Mouse (Mus musculus): Measurements from ENCODE around the gene Kremen2. TPM values are rescaled to one million over a fixed set of nuclear protein-coding genes. Genes with fewer than 3 reads are reported as not detected.

Kremen2 gene
- polyA plus RNA-seq, 1 experiment from 2014 or later, result 0.51 TPM

GRCm38 (mm10) chr17:23725999-23726757 is 19.5 kb downstream of the Kremen2 start, which contains the start of gene Pkmyt1:
Pkmyt1 (plus strand) TSS chr17:23726336.
- peak within 1 kb of the TSS; percentile 70 for H3K4me2 ChIP-seq (ENCODE audit: low read depth, low read length)
- H3K4me1 ChIP-seq (ENCODE audit: control insufficient read depth, insufficient read depth, low read length), result peaks cover 16% of the 10 kb centered on the region
- WGBS, result 1% methylated on average over 73 of the region's 73 CpGs
- H3K27me3 ChIP-seq (replicated peaks; ENCODE audit: control insufficient read depth, insufficient read depth, low read length), result no peaks in the 10 kb centered on the region
- H3K4me3 ChIP-seq (ENCODE audit: low read length), result peak within 1 kb of the TSS; percentile 83
- H3K9ac ChIP-seq (ENCODE audit: low read depth, low read length), result peak within 1 kb of the TSS; percentile 83
- H3K27ac ChIP-seq (ENCODE audit: low read length), result peak within 1 kb of the TSS; percentile 88
- H3K36me3 ChIP-seq (ENCODE audit: control insufficient read depth, insufficient read depth, low read length), result no peaks in the 10 kb centered on the region
- H3K9me3 ChIP-seq (ENCODE audit: control insufficient read depth, low read length), result no peaks in the 10 kb centered on the region
- ATAC-seq, result peak; percentile 94

- peak overlapping the region; percentile 69 for H3K9ac ChIP-seq (ENCODE audit: low read depth, low read length)
- no peaks in the 10 kb centered on the region for H3K9me3 ChIP-seq (ENCODE audit: control insufficient read depth, low read length)
- WGBS, result 55% methylated on average over 4 of the region's 4 CpGs
- no peaks in the 10 kb centered on the region for H3K27me3 ChIP-seq (replicated peaks; ENCODE audit: control insufficient read depth, insufficient read depth, low read length)
- H3K4me2 ChIP-seq (ENCODE audit: low read depth, low read length), result peak overlapping the region; percentile 70
- peak overlapping the region; percentile 83 for H3K4me3 ChIP-seq (ENCODE audit: low read length)
- H3K27ac ChIP-seq (ENCODE audit: low read length), result peak overlapping the region; percentile 69
- no peak for ATAC-seq
- H3K4me1 ChIP-seq (ENCODE audit: control insufficient read depth, insufficient read depth, low read length), result peaks cover 17% of the 10 kb centered on the region
- no peaks in the 10 kb centered on the region for H3K36me3 ChIP-seq (ENCODE audit: control insufficient read depth, insufficient read depth, low read length)
These were observed 20.2 kb downstream of the Kremen2 start for GRCm38 (mm10) chr17:23725477-23725876.

- Histone ChIP-seq H3K4me1 (ENCODE audit: control insufficient read depth, insufficient read depth, low read length) (peaks cover 17% of the 10 kb centered on the region), H3K9ac (ENCODE audit: low read depth, low read length) (no peak within 1 kb of the TSS), H3K4me2 (ENCODE audit: low read depth, low read length) (no peak within 1 kb of the TSS), H3K4me3 (ENCODE audit: low read length) (no peak within 1 kb of the TSS), H3K27me3 (replicated peaks; ENCODE audit: control insufficient read depth, insufficient read depth, low read length) (no peaks in the 10 kb centered on the region), H3K36me3 (ENCODE audit: control insufficient read depth, insufficient read depth, low read length) (no peaks in the 10 kb centered on the region), H3K27ac (ENCODE audit: low read length) (no peak within 1 kb of the TSS), H3K9me3 (ENCODE audit: control insufficient read depth, low read length) (no peaks in the 10 kb centered on the region)
- ATAC-seq, result no peak
- 62% methylated on average over 7 of the region's 7 CpGs for WGBS
These were observed 23.1 kb downstream of the Kremen2 start, which contains the start of gene 1520401A03Rik for GRCm38 (mm10) chr17:23722376-23723125. 1520401A03Rik (minus strand) TSS chr17:23722783.

GRCm38 (mm10) chr17:23721886-23722285 is 23.7 kb downstream of the Kremen2 start:
- H3K9me3 ChIP-seq (ENCODE audit: control insufficient read depth, low read length), result no peaks in the 10 kb centered on the region
- no peaks in the 10 kb centered on the region for H3K27me3 ChIP-seq (replicated peaks; ENCODE audit: control insufficient read depth, insufficient read depth, low read length)
- peaks cover 17% of the 10 kb centered on the region for H3K4me1 ChIP-seq (ENCODE audit: control insufficient read depth, insufficient read depth, low read length)
- WGBS, result 74% methylated on average over 2 of the region's 2 CpGs
- H3K36me3 ChIP-seq (ENCODE audit: control insufficient read depth, insufficient read depth, low read length), result no peaks in the 10 kb centered on the region
- no peak for ATAC-seq
- H3K27ac ChIP-seq (ENCODE audit: low read length), result no peak overlapping the region
- H3K4me2 ChIP-seq (ENCODE audit: low read depth, low read length), result no peak overlapping the region
- no peak overlapping the region for H3K4me3 ChIP-seq (ENCODE audit: low read length)
- H3K9ac ChIP-seq (ENCODE audit: low read depth, low read length), result no peak overlapping the region

- Histone ChIP-seq H3K9ac (ENCODE audit: low read depth, low read length) (no peak overlapping the region), H3K9me3 (ENCODE audit: control insufficient read depth, low read length) (no peaks in the 10 kb centered on the region), H3K4me1 (ENCODE audit: control insufficient read depth, insufficient read depth, low read length) (peaks cover 11% of the 10 kb centered on the region), H3K4me2 (ENCODE audit: low read depth, low read length) (no peak overlapping the region), H3K4me3 (ENCODE audit: low read length) (no peak overlapping the region), H3K27ac (ENCODE audit: low read length) (no peak overlapping the region), H3K27me3 (replicated peaks; ENCODE audit: control insufficient read depth, insufficient read depth, low read length) (no peaks in the 10 kb centered on the region), H3K36me3 (ENCODE audit: control insufficient read depth, insufficient read depth, low read length) (no peaks in the 10 kb centered on the region)
- ATAC-seq, result no peak
- WGBS, result 39% methylated on average over 1 of the region's 1 CpGs
These were observed 26.2 kb downstream of the Kremen2 start for GRCm38 (mm10) chr17:23719455-23719854.

- Histone ChIP-seq H3K27ac (ENCODE audit: low read length) (no peak overlapping the region), H3K9me3 (ENCODE audit: control insufficient read depth, low read length) (no peaks in the 10 kb centered on the region), H3K27me3 (replicated peaks; ENCODE audit: control insufficient read depth, insufficient read depth, low read length) (no peaks in the 10 kb centered on the region), H3K4me2 (ENCODE audit: low read depth, low read length) (no peak overlapping the region), H3K4me3 (ENCODE audit: low read length) (no peak overlapping the region), H3K9ac (ENCODE audit: low read depth, low read length) (no peak overlapping the region), H3K4me1 (ENCODE audit: control insufficient read depth, insufficient read depth, low read length) (peaks cover 11% of the 10 kb centered on the region), H3K36me3 (ENCODE audit: control insufficient read depth, insufficient read depth, low read length) (no peaks in the 10 kb centered on the region)
- no peak for ATAC-seq
- 60% methylated on average over 2 of the region's 2 CpGs for WGBS
These were observed 28.6 kb downstream of the Kremen2 start for GRCm38 (mm10) chr17:23717003-23717402.

- Histone ChIP-seq H3K4me3 (ENCODE audit: low read length) (no peak overlapping the region), H3K27ac (ENCODE audit: low read length) (no peak overlapping the region), H3K4me2 (ENCODE audit: low read depth, low read length) (no peak overlapping the region), H3K9ac (ENCODE audit: low read depth, low read length) (no peak overlapping the region), H3K9me3 (ENCODE audit: control insufficient read depth, low read length) (no peaks in the 10 kb centered on the region), H3K27me3 (replicated peaks; ENCODE audit: control insufficient read depth, insufficient read depth, low read length) (0 out of 2 replicates have a peak, but pooled peaks cover 3% of the 10 kb centered on the region), H3K4me1 (ENCODE audit: control insufficient read depth, insufficient read depth, low read length) (no peaks in the 10 kb centered on the region), H3K36me3 (ENCODE audit: control insufficient read depth, insufficient read depth, low read length) (no peaks in the 10 kb centered on the region)
- peak; percentile 62 for ATAC-seq
- 3% methylated on average over 3 of the region's 3 CpGs for WGBS
These were observed 39.4 kb downstream of the Kremen2 start for GRCm38 (mm10) chr17:23706212-23706611.

GRCm38 (mm10) chr17:23705525-23706104 is 40.0 kb downstream of the Kremen2 start:
- 74% methylated on average over 7 of the region's 7 CpGs for WGBS
- Histone ChIP-seq H3K27ac (ENCODE audit: low read length) (no peak overlapping the region), H3K9me3 (ENCODE audit: control insufficient read depth, low read length) (no peaks in the 10 kb centered on the region), H3K9ac (ENCODE audit: low read depth, low read length) (no peak overlapping the region), H3K4me3 (ENCODE audit: low read length) (no peak overlapping the region), H3K4me2 (ENCODE audit: low read depth, low read length) (no peak overlapping the region), H3K4me1 (ENCODE audit: control insufficient read depth, insufficient read depth, low read length) (no peaks in the 10 kb centered on the region), H3K27me3 (replicated peaks; ENCODE audit: control insufficient read depth, insufficient read depth, low read length) (0 out of 2 replicates have a peak, but pooled peaks cover 7% of the 10 kb centered on the region), H3K36me3 (ENCODE audit: control insufficient read depth, insufficient read depth, low read length) (no peaks in the 10 kb centered on the region)
- no peak for ATAC-seq

GRCm38 (mm10) chr17:23704741-23705140 is 40.9 kb downstream of the Kremen2 start:
- 50% methylated on average over 7 of the region's 7 CpGs for WGBS
- H3K36me3 ChIP-seq (ENCODE audit: control insufficient read depth, insufficient read depth, low read length), result no peaks in the 10 kb centered on the region
- no peak for ATAC-seq

More at GRCm38 (mm10) chr17:23704741-23705140, 40.9 kb downstream of the Kremen2 start:
- Histone ChIP-seq H3K9ac (ENCODE audit: low read depth, low read length) (no peak overlapping the region), H3K27me3 (replicated peaks; ENCODE audit: control insufficient read depth, insufficient read depth, low read length) (peaks cover 7% of the 10 kb centered on the region; the same call in 1 of the 2 replicates), H3K4me2 (ENCODE audit: low read depth, low read length) (no peak overlapping the region), H3K4me1 (ENCODE audit: control insufficient read depth, insufficient read depth, low read length) (no peaks in the 10 kb centered on the region), H3K27ac (ENCODE audit: low read length) (no peak overlapping the region), H3K4me3 (ENCODE audit: low read length) (no peak overlapping the region), H3K9me3 (ENCODE audit: control insufficient read depth, low read length) (no peaks in the 10 kb centered on the region)
